Mouse (Mus musculus) liver, postnatal 0 days (tissue): ENCODE results near the gene Gm49486.

Experiments
- CTCF ChIP-seq: sonication (generic); IDR thresholded peaks from 2 replicates; pipeline ENCODE4 v1.5.1; 2016; ENCODE audit warnings: antibody characterized with exemption, low read depth
- EP300 ChIP-seq: IDR thresholded peaks from 2 replicates; pipeline ENCODE4 v1.6.1; 2016; ENCODE audit warnings: antibody characterized with exemption, low read depth, mild to moderate bottlenecking

GRCm38 (mm10) chr15:79254661-79255060 lies 25.5 kb downstream of the Gm49486 start, which contains the start of gene Slc16a8:
- no peak for TF ChIP-seq CTCF
- no peak for TF ChIP-seq EP300
